Mouse (Mus musculus): Measurements from ENCODE around the gene Gnptg. TPM values are rescaled to one million over a fixed set of nuclear protein-coding genes. Genes with fewer than 3 reads are reported as not detected.

Gene Gnptg
- total and polyA plus RNA-seq, 3 experiments, result 8.7 to 10.8 TPM; not detected in 1

DNA sequence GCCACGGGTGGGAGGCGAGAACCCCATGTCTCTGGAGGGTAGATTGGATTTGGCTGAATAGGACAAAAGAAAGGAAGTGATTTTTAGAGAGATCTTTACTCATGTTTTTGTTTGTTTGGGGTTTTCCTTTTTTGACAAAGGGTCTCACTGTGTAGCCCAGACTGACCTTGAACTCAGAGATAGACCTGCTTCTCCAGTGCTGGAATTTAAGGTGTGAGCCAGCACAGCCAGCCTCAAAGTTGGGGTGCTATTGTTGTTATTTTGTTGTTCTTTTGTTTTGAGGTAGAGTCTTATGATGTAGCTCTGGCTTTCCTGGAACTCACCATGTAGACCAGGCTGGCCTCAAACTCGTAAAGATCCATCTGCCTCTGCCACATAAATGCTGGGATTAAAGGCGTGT is 37.5 kb downstream of the Gnptg start:
- H3K36me3 ChIP-seq (ENCODE audit: control insufficient read depth in 1 of 2, insufficient read depth in 2 of 2, low read length in 2 of 2), result peaks cover 0 to 4% of the 10 kb centered on the region in 2 experiments; a peak in 2 of 4 replicates
- TF ChIP-seq MAZ (IDR thresholded peaks at IDR 0.05; ENCODE audit: low read depth, low read length) (no peak), EP300 (IDR thresholded peaks at IDR 0.05; ENCODE audit: low read depth in 1 of 2, low read length in 2 of 2) (no peak), MXI1 (IDR thresholded peaks at IDR 0.05; ENCODE audit: low read depth, low read length) (no peak)
- no peak for DNase-seq (ENCODE audit: low read depth, low spot score)

DNA sequence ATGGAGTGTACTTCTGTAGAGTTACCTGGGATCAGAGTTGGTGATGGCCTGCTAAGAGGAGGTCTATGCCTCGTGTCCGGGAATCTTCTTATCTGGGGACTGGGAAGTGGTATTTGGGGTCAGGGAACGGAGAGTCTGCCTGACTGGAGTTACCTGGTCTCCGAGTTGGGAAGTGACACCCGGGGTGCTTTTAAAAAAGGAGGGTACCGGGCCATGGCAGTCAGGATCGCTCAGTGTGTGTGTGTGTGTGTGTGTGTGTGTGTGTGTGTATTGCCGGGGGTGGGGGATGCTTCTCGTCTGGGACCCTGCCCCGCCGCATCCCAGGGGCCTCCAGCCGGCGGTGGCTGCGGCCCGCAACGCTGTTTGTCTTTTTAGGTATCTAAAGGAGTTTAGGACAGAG is 50.8 kb downstream of the Gnptg start:
- Histone ChIP-seq H3K4me3 (ENCODE audit: control insufficient read depth in 1 of 2, insufficient read depth in 1 of 2, low read depth in 2 of 2, low read length in 2 of 2) (peak overlapping the region; percentile 83 to 98), H3K4me1 (ENCODE audit: control insufficient read depth in 1 of 2, insufficient read depth in 2 of 2, low read length in 2 of 2) (peaks cover 4 to 13% of the 10 kb centered on the region in 2 experiments), H3K9ac (ENCODE audit: control insufficient read depth, low read depth, low read length, poor library complexity, severe bottlenecking) (peak overlapping the region; percentile 92), H3K79me2 (ENCODE audit: control insufficient read depth, insufficient read depth, low read length, poor library complexity) (peaks cover 35% of the 10 kb centered on the region), H3K9me3 (replicated peaks; ENCODE audit: insufficient read depth, low read length) (no peaks in the 10 kb centered on the region), H3K36me3 (ENCODE audit: control insufficient read depth in 1 of 2, insufficient read depth in 2 of 2, low read length in 2 of 2) (peaks cover 5 to 8% of the 10 kb centered on the region in 2 experiments; a peak in 3 of 4 replicates), H3K27ac (ENCODE audit: control insufficient read depth, low read depth, low read length) (no peak overlapping the region), H3K27me3 (ENCODE audit: control insufficient read depth in 1 of 2, insufficient read depth in 2 of 2, low read length in 2 of 2) (no peaks in the 10 kb centered on the region)
- no peak for DNase-seq (ENCODE audit: low read depth, low spot score)
- no peak for TF ChIP-seq POLR2A (IDR thresholded peaks at IDR 0.05; ENCODE audit: control insufficient read depth in 1 of 2, insufficient read depth in 1 of 2, low read depth in 1 of 2, low read length in 2 of 2, poor library complexity in 1 of 2)
- no peak for TF ChIP-seq MEF2A (IDR thresholded peaks at IDR 0.05; ENCODE audit: extremely low read depth, insufficient replicate concordance, low read depth, low read length, poor library complexity, severe bottlenecking)
- 0 out of 2 replicates have a peak, but pooled peaks have one; percentile 36 for TF ChIP-seq SIN3A (IDR thresholded peaks at IDR 0.05; ENCODE audit: low read length)
- TF ChIP-seq ZNF384 (IDR thresholded peaks at IDR 0.05; ENCODE audit: low read depth, low read length), result no peak
- no peak for TF ChIP-seq ZC3H11A (IDR thresholded peaks at IDR 0.05; ENCODE audit: low read depth, low read length)
- TF ChIP-seq POLR2AphosphoS2 (IDR thresholded peaks at IDR 0.05; ENCODE audit: low read length), result no peak

More for the DNA sequence above, 37.5 kb downstream of the Gnptg start:
- Histone ChIP-seq H3K9me3 (replicated peaks; ENCODE audit: insufficient read depth, low read length) (no peaks in the 10 kb centered on the region), H3K4me3 (ENCODE audit: control insufficient read depth in 1 of 2, insufficient read depth in 1 of 2, low read depth in 2 of 2, low read length in 2 of 2) (no peak overlapping the region), H3K4me1 (ENCODE audit: control insufficient read depth in 1 of 2, insufficient read depth in 2 of 2, low read length in 2 of 2) (no peaks in the 10 kb centered on the region), H3K79me2 (ENCODE audit: control insufficient read depth, insufficient read depth, low read length, poor library complexity) (no peaks in the 10 kb centered on the region), H3K9ac (ENCODE audit: control insufficient read depth, low read depth, low read length, poor library complexity, severe bottlenecking) (no peak overlapping the region), H3K27me3 (ENCODE audit: control insufficient read depth in 1 of 2, insufficient read depth in 2 of 2, low read length in 2 of 2) (no peaks in the 10 kb centered on the region), H3K27ac (ENCODE audit: control insufficient read depth, low read depth, low read length) (no peak overlapping the region)

DNA sequence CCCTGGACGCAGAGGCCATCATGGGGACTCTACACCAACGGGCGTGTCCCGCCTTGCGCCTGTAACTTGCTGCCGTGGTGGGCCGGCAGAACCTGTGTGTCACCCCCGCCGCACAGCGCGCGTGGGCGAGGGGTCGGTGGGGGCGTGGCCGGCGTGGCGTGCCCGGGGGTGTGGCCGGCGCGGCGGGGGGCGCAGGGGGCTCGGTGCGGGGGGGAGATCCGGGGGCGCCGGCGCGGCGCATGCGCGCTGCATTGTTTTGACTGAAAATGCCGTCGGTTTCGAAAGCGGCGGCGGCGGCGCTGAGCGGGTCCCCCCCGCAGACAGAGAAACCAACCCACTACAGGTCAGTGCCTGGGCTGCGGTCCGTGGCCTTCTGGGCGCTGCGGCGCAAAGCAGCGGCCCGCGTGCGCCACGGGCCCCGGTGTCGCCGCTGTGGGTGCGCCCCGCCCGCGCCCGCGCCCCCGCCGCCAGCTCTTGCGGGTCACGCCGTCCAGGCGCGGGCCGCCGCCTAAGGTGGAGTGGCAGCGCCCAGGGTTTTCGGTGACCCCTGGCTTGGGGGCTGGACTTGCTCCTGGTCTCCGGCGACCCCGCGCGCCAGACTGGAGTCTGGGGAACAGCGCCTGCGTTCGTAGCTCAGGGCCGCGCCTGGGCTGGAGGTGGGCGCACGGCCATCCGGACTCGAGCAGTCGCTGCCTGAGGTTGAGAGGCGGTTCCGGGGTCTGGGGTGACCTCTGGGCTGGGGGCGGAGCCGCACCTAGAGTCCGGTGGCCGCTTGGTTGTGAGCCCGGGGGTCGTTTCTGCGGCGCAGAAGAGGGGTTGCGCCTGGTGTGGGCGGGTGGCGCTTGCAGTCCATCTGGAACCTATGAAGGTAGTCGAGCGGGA is 51.5 kb downstream of the Gnptg start, which contains the start of gene Unkl:
Gene Unkl, plus strand, starts transcription at position 248 of the 882 bp plus-strand sequence.
- DNase-seq (ENCODE audit: low read depth, low spot score), result peak; percentile 75
- Histone ChIP-seq H3K27ac (ENCODE audit: control insufficient read depth, low read depth, low read length) (peak within 1 kb of the TSS; percentile 61), H3K4me1 (ENCODE audit: control insufficient read depth in 1 of 2, insufficient read depth in 2 of 2, low read length in 2 of 2) (peaks cover 4 to 13% of the 10 kb centered on the region in 2 experiments)
- no peak for TF ChIP-seq E2F4 (IDR thresholded peaks at IDR 0.05; ENCODE audit: borderline replicate concordance, low read depth, low read length)
- no peak for TF ChIP-seq RAD21 (IDR thresholded peaks at IDR 0.05; ENCODE audit: low read depth, low read length)
- no peak for TF ChIP-seq MAFK (IDR thresholded peaks at IDR 0.05; ENCODE audit: borderline replicate concordance, low read depth, low read length)
- 0 out of 2 replicates have a peak, but pooled peaks have one; percentile 9 for TF ChIP-seq ETS1 (IDR thresholded peaks at IDR 0.05; ENCODE audit: low read depth, low read length)
- no peak for TF ChIP-seq JUND (IDR thresholded peaks at IDR 0.05; ENCODE audit: low read depth, low read length)
- TF ChIP-seq CHD2 (IDR thresholded peaks at IDR 0.05; ENCODE audit: low read length), result no peak
- no peak for TF ChIP-seq CHD1 (IDR thresholded peaks at IDR 0.05; ENCODE audit: low read depth, low read length)
- no peak for TF ChIP-seq HCFC1 (IDR thresholded peaks at IDR 0.05; ENCODE audit: low read depth, low read length)
- peak; percentile 55; the same call in 1 of the 2 replicates for TF ChIP-seq SIN3A (IDR thresholded peaks at IDR 0.05; ENCODE audit: low read length)
- no peak for TF ChIP-seq TBP (IDR thresholded peaks at IDR 0.05; ENCODE audit: low read depth, low read length)
- TF ChIP-seq ZC3H11A (IDR thresholded peaks at IDR 0.05; ENCODE audit: low read depth, low read length), result no peak
- no peak for TF ChIP-seq ZNF384 (IDR thresholded peaks at IDR 0.05; ENCODE audit: low read depth, low read length)
- no peak for TF ChIP-seq CTCF (IDR thresholded peaks at IDR 0.05 in 2 of 3, conservative IDR thresholded peaks at IDR 0.05 in 1 of 3; ENCODE audit: control insufficient read depth in 1 of 3, insufficient read depth in 1 of 3, low read depth in 2 of 3, low read length in 3 of 3, poor library complexity in 1 of 3, severe bottlenecking in 1 of 3)
- TF ChIP-seq GABPA (IDR thresholded peaks at IDR 0.05; ENCODE audit: low read depth, low read length), result no peak
- no peak for TF ChIP-seq USF2 (IDR thresholded peaks at IDR 0.05; ENCODE audit: borderline replicate concordance in 1 of 2, insufficient read depth in 1 of 2, low read depth in 1 of 2, low read length in 2 of 2)
- no peak for TF ChIP-seq MYB (IDR thresholded peaks at IDR 0.05; ENCODE audit: low read depth, low read length)
- TF ChIP-seq ZMIZ1 (IDR thresholded peaks at IDR 0.05; ENCODE audit: low read depth, low read length), result 0 out of 2 replicates have a peak, but pooled peaks have one; percentile 33
- TF ChIP-seq GATA1 (IDR thresholded peaks at IDR 0.05; ENCODE audit: low read depth, low read length), result no peak

More for the DNA sequence above, 51.5 kb downstream of the Gnptg start, which contains the start of gene Unkl:
- Histone ChIP-seq H3K4me3 (ENCODE audit: control insufficient read depth in 1 of 2, insufficient read depth in 1 of 2, low read depth in 2 of 2, low read length in 2 of 2) (peak within 1 kb of the TSS; percentile 83 to 98), H3K9ac (ENCODE audit: control insufficient read depth, low read depth, low read length, poor library complexity, severe bottlenecking) (peak within 1 kb of the TSS; percentile 92), H3K36me3 (ENCODE audit: control insufficient read depth in 1 of 2, insufficient read depth in 2 of 2, low read length in 2 of 2) (peaks cover 5 to 10% of the 10 kb centered on the region in 2 experiments; a peak in 3 of 4 replicates), H3K27me3 (ENCODE audit: control insufficient read depth in 1 of 2, insufficient read depth in 2 of 2, low read length in 2 of 2) (no peaks in the 10 kb centered on the region), H3K9me3 (replicated peaks; ENCODE audit: insufficient read depth, low read length) (no peaks in the 10 kb centered on the region), H3K79me2 (ENCODE audit: control insufficient read depth, insufficient read depth, low read length, poor library complexity) (peaks cover 38% of the 10 kb centered on the region)
